In genomic region chr5:121008411-121009239, GRCm38 (mm10) we compare ENCODE assay signal across 12 mouse cellular contexts. TPM values are rescaled to one million over a fixed set of nuclear protein-coding genes. Genes with fewer than 3 reads are reported as not detected.
DNase-seq lines count a peak whose midpoint lies in the region; ATAC-seq and TF ChIP-seq lines count a peak whose summit lies in the region.
"Had no signal": no experiment of that assay in that cellular context is flagged by ENCODE, and none has a peak within 500 bp of the region (broad histone marks: within the 10 kb centered on the region; RNA-seq: fewer than 3 reads in every experiment).

No protein-coding gene starts in this region.

- 13% methylated on average over 15 of the region's 15 CpGs for WGBS in forebrain, embryonic 10.5 days
- WGBS in hindbrain, postnatal 0 days, result 4% methylated on average over 15 of the region's 15 CpGs
- WGBS in heart, embryonic 11.5 days (ENCODE audit: insufficient replicate concordance), result 15% methylated on average over 15 of the region's 15 CpGs
- 14% methylated on average over 15 of the region's 15 CpGs for WGBS in stomach, postnatal 0 days

- no peaks in the 10 kb centered on the region for H3K36me3 ChIP-seq in forebrain, embryonic 10.5 days (replicated peaks)
- no peaks in the 10 kb centered on the region for H3K36me3 ChIP-seq in hindbrain, postnatal 0 days (ENCODE audit: insufficient read depth, low read length)
- no peaks in the 10 kb centered on the region for H3K36me3 ChIP-seq in heart, embryonic 11.5 days (ENCODE audit: control insufficient read depth, insufficient read depth, low read length)
- H3K36me3 ChIP-seq in stomach, postnatal 0 days (ENCODE audit: control insufficient read depth, insufficient read depth, low read length), result no peaks in the 10 kb centered on the region

- no peak overlapping the region for H3K27ac ChIP-seq in forebrain, embryonic 10.5 days
- peak overlapping the region; percentile 72 for H3K27ac ChIP-seq in hindbrain, postnatal 0 days
- H3K27ac ChIP-seq in heart, embryonic 11.5 days (ENCODE audit: low read depth, low read length), result no peak overlapping the region
- H3K27ac ChIP-seq in stomach, postnatal 0 days (replicated peaks), result no peak overlapping the region
- H3K27ac ChIP-seq: macrophage had no signal

- H3K27me3 ChIP-seq in forebrain, embryonic 10.5 days (ENCODE audit: poor library complexity, severe bottlenecking), result peaks cover 45% of the 10 kb centered on the region
- no peaks in the 10 kb centered on the region for H3K27me3 ChIP-seq in hindbrain, postnatal 0 days (ENCODE audit: insufficient read depth, low read length)
- peaks cover 27% of the 10 kb centered on the region for H3K27me3 ChIP-seq in heart, embryonic 11.5 days (ENCODE audit: control insufficient read depth, insufficient read depth, low read length)
- no peaks in the 10 kb centered on the region for H3K27me3 ChIP-seq in stomach, postnatal 0 days (ENCODE audit: control insufficient read depth, insufficient read depth, low read length)

- intact Hi-C loops in left cerebral cortex, postnatal 4 days (cut with DNase I), result loop anchor here (10.0 kb wide), 1 partner anchor 116 kb away; no protein-coding TSS in a partner anchor

- no peak for TF ChIP-seq CTCF in hindbrain, postnatal 0 days (IDR thresholded peaks at IDR 0.05; ENCODE audit: low read depth)
- no peak for TF ChIP-seq CTCF in stomach, postnatal 0 days (IDR thresholded peaks at IDR 0.05; ENCODE audit: low read depth)

- peak overlapping the region; percentile 47; the same call in 1 of the 2 replicates for H3K9ac ChIP-seq in hindbrain, postnatal 0 days (replicated peaks; ENCODE audit: low read length)
- no peak overlapping the region for H3K9ac ChIP-seq in heart, embryonic 11.5 days (ENCODE audit: low read depth, low read length)
- no peak overlapping the region for H3K9ac ChIP-seq in stomach, postnatal 0 days (ENCODE audit: low read length)

- no peak for TF ChIP-seq EP300 in stomach, postnatal 0 days (optimal IDR thresholded peaks at IDR 0.05)

- peak overlapping the region; percentile 58 for H3K4me2 ChIP-seq in hindbrain, postnatal 0 days (ENCODE audit: low read depth, low read length)
- H3K4me2 ChIP-seq in heart, embryonic 11.5 days, result no peak overlapping the region
- no peak overlapping the region for H3K4me2 ChIP-seq in stomach, postnatal 0 days (replicated peaks; ENCODE audit: low read depth)

- H3K4me3 ChIP-seq in forebrain, embryonic 10.5 days, result peak overlapping the region; percentile 37; the same call in 1 of the 2 replicates
- peak overlapping the region; percentile 38 for H3K4me3 ChIP-seq in hindbrain, postnatal 0 days (ENCODE audit: low read length)
- H3K4me3 ChIP-seq in heart, embryonic 11.5 days (ENCODE audit: low read depth, low read length), result no peak overlapping the region
- H3K4me3 ChIP-seq in stomach, postnatal 0 days (ENCODE audit: low read depth, low read length), result no peak overlapping the region

- H3K9me3 ChIP-seq in forebrain, embryonic 10.5 days, result no peaks in the 10 kb centered on the region
- H3K9me3 ChIP-seq in hindbrain, postnatal 0 days (ENCODE audit: low read length), result no peaks in the 10 kb centered on the region
- no peaks in the 10 kb centered on the region for H3K9me3 ChIP-seq in heart, embryonic 11.5 days (replicated peaks; ENCODE audit: control insufficient read depth, low read length)
- no peaks in the 10 kb centered on the region for H3K9me3 ChIP-seq in stomach, postnatal 0 days (ENCODE audit: control insufficient read depth, low read length)

- DNase-seq in left cerebral cortex, postnatal 4 days, result peak; percentile 84
- DNase-seq in left cerebral cortex, adult 11 months (ENCODE audit: low spot score), result no peak
- DNase-seq in forebrain, embryonic 10.5 days (ENCODE audit: extremely low spot score, low spot score), result no peak
- DNase-seq in hindbrain, postnatal 0 days (ENCODE audit: low spot score), result peak; percentile 76
- peak; percentile 45 for DNase-seq in right cerebral cortex, postnatal 25 days
- no peak for DNase-seq in stomach, postnatal 0 days (ENCODE audit: low spot score)
- DNase-seq in adrenal gland, adult 18-20 months (ENCODE audit: low spot score in 2 of 2), result no peak

- peaks cover 26% of the 10 kb centered on the region for H3K4me1 ChIP-seq in forebrain, embryonic 10.5 days
- H3K4me1 ChIP-seq in hindbrain, postnatal 0 days (ENCODE audit: insufficient read depth, low read length), result peaks cover 18% of the 10 kb centered on the region
- no peaks in the 10 kb centered on the region for H3K4me1 ChIP-seq in heart, embryonic 11.5 days (ENCODE audit: control insufficient read depth, insufficient read depth, low read length)
- H3K4me1 ChIP-seq in stomach, postnatal 0 days (replicated peaks; ENCODE audit: control insufficient read depth, insufficient read depth), result no peaks in the 10 kb centered on the region

- ATAC-seq in hindbrain, postnatal 0 days, result peak; percentile 25; the same call in 1 of the 2 replicates
- ATAC-seq in heart, embryonic 11.5 days (replicated peaks; ENCODE audit: insufficient number of reproducible peaks, low FRiP score, low TSS enrichment), result no peak
- ATAC-seq in stomach, postnatal 0 days (ENCODE audit: low FRiP score, low TSS enrichment), result no peak

RNA-seq across cellular contexts. Expression of gene Rph3a, which starts 1.3 kb away (rescaled TPM):
- 100 to 1,000 TPM; 104 TPM for total RNA-seq in left cerebral cortex, postnatal 4 days (2021)
- 0.25 and 0.60 TPM in 2 replicates for polyA plus RNA-seq in forebrain, embryonic 10.5 days (2016; fragmentation: Nextera tagmentation; extraction: Ambion mirVana)
- total RNA-seq in hindbrain, postnatal 0 days (2014; rRNA removed), result 44.3 and 50.7 TPM in 2 replicates
- polyA plus RNA-seq in hindbrain, postnatal 0 days (2015; fragmentation: Nextera tagmentation; extraction: Ambion mirVana), result 35.2 and 39.4 TPM in 2 replicates
- not detected in 2 replicates for polyA plus RNA-seq in heart, embryonic 11.5 days (2014; fragmentation: Nextera tagmentation; extraction: Ambion mirVana)
- 0.04 and 0.06 TPM in 2 replicates for polyA plus RNA-seq in stomach, postnatal 0 days (2015; fragmentation: Nextera tagmentation; extraction: Ambion mirVana)
- 1 to 10 TPM; 3.3 to 3.6 TPM for total RNA-seq in adrenal gland, adult 18-20 months (2021)
- total RNA-seq: liver, adult 2 months had no signal
- polyA plus RNA-seq: C2C12; gonadal fat pad, adult 2 months; liver, adult 2 months; macrophage had no signal

Comparison
In these comparisons a context has a peak if more than half of its experiments do, and no peak if none do; other contexts are left out.
1. DNase-seq: peak in left cerebral cortex, postnatal 4 days (single experiment), hindbrain, postnatal 0 days (single experiment) and right cerebral cortex, postnatal 25 days (single experiment); none in left cerebral cortex, adult 11 months (single experiment), forebrain, embryonic 10.5 days (single experiment), stomach, postnatal 0 days (single experiment) and adrenal gland, adult 18-20 months (0 of 2).
2. H3K4me3 ChIP-seq: peak in forebrain, embryonic 10.5 days (single experiment) and hindbrain, postnatal 0 days (single experiment); none in heart, embryonic 11.5 days (single experiment) and stomach, postnatal 0 days (single experiment).
3. RNA of gene Rph3a, which starts 1.3 kb away (polyA plus RNA-seq): 35.2 to 39.4 TPM in hindbrain, postnatal 0 days; 0.25 to 0.60 TPM in forebrain, embryonic 10.5 days, 0.04 to 0.06 TPM in stomach, postnatal 0 days and not detected in heart, embryonic 11.5 days; every median in the first group is over 10 times any median in the second.